Mouse (Mus musculus): Measurements from ENCODE around the gene Cog5. TPM values are rescaled to one million over a fixed set of nuclear protein-coding genes. Genes with fewer than 3 reads are reported as not detected.

The Cog5 gene
- total and polyA plus RNA-seq, 3 experiments, result 34.8 to 42.7 (median 39.3) TPM

GRCm38 (mm10) chr12:31876775-31877174 lies 222.1 kb downstream of the Cog5 start:
- Histone ChIP-seq H3K36me3 (replicated peaks in 1 of 2; ENCODE audit: control insufficient read depth in 1 of 2, insufficient read depth in 1 of 2, low read length in 1 of 2) (peaks cover 2 to 15% of the 10 kb centered on the region in 2 experiments), H3K79me2 (replicated peaks; ENCODE audit: control insufficient read depth, extremely low read depth, insufficient read depth, poor library complexity, severe bottlenecking) (no peaks in the 10 kb centered on the region), H3K4me1 (ENCODE audit: control insufficient read depth in 1 of 2, insufficient read depth in 2 of 2) (no peaks in the 10 kb centered on the region), H3K4me3 (replicated peaks in 1 of 3; ENCODE audit: low read depth in 2 of 3, low read length in 2 of 3, poor library complexity in 1 of 3) (no peak overlapping the region), H3K27ac (ENCODE audit: insufficient read depth, low read depth) (no peak overlapping the region), H3K9ac (ENCODE audit: insufficient read depth, low read depth) (no peak overlapping the region), H3K4me2 (ENCODE audit: insufficient read depth, low read depth, poor library complexity, severe bottlenecking) (no peak overlapping the region), H3K27me3 (replicated peaks) (no peaks in the 10 kb centered on the region), H3K9me3 (replicated peaks; ENCODE audit: low read length) (no peaks in the 10 kb centered on the region)
- in situ Hi-C loops (cut with MboI; ENCODE audit: low pct_ligation_motif_present, low pct_unique_long_range_greater_than_20kb, low sequenced_read_pairs) (no loop called here), dilution Hi-C loops (cut with MboI; ENCODE audit: extremely low pct_ligation_motif_present, extremely low pct_unique_long_range_greater_than_20kb, low sequenced_read_pairs) (no loop called here)
- no peak for DNase-seq (ENCODE audit: extremely low read depth)
- no peak for TF ChIP-seq ZC3H11A (IDR thresholded peaks at IDR 0.05; ENCODE audit: low read depth, low read length)

GRCm38 (mm10) chr12:31882736-31883135 lies 228.1 kb downstream of the Cog5 start:
- no peaks in the 10 kb centered on the region for H3K4me1 ChIP-seq (ENCODE audit: control insufficient read depth in 1 of 2, insufficient read depth in 2 of 2)
- no peak overlapping the region for H3K9ac ChIP-seq (ENCODE audit: insufficient read depth, low read depth)
- H3K79me2 ChIP-seq (replicated peaks; ENCODE audit: control insufficient read depth, extremely low read depth, insufficient read depth, poor library complexity, severe bottlenecking), result no peaks in the 10 kb centered on the region
- no peak overlapping the region for H3K27ac ChIP-seq (ENCODE audit: insufficient read depth, low read depth)
- in situ Hi-C loops (cut with MboI; ENCODE audit: low pct_ligation_motif_present, low pct_unique_long_range_greater_than_20kb, low sequenced_read_pairs), result no loop called here
- no peak for DNase-seq (ENCODE audit: extremely low read depth)
- H3K9me3 ChIP-seq (replicated peaks; ENCODE audit: low read length), result no peaks in the 10 kb centered on the region
- peaks cover 6 to 25% of the 10 kb centered on the region in 2 experiments for H3K36me3 ChIP-seq (replicated peaks in 1 of 2; ENCODE audit: control insufficient read depth in 1 of 2, insufficient read depth in 1 of 2, low read length in 1 of 2)
- TF ChIP-seq MEF2A (IDR thresholded peaks at IDR 0.05; ENCODE audit: borderline replicate concordance, low read depth, low read length) (no peak), ZKSCAN1 (IDR thresholded peaks at IDR 0.05; ENCODE audit: borderline replicate concordance, low read depth, low read length) (no peak), USF1 (IDR thresholded peaks at IDR 0.05; ENCODE audit: low read depth, low read length) (no peak), USF2 (conservative IDR thresholded peaks at IDR 0.05; ENCODE audit: low read depth, low read length) (no peak), ELF1 (IDR thresholded peaks at IDR 0.05; ENCODE audit: low read depth, low read length) (no peak)
- no peak overlapping the region for H3K4me3 ChIP-seq (replicated peaks in 1 of 3; ENCODE audit: low read depth in 2 of 3, low read length in 2 of 3, poor library complexity in 1 of 3)
- H3K27me3 ChIP-seq (replicated peaks), result no peaks in the 10 kb centered on the region
- dilution Hi-C loops (cut with MboI; ENCODE audit: extremely low pct_ligation_motif_present, extremely low pct_unique_long_range_greater_than_20kb, low sequenced_read_pairs), result no loop called here
- H3K4me2 ChIP-seq (ENCODE audit: insufficient read depth, low read depth, poor library complexity, severe bottlenecking), result no peak overlapping the region

DNA sequence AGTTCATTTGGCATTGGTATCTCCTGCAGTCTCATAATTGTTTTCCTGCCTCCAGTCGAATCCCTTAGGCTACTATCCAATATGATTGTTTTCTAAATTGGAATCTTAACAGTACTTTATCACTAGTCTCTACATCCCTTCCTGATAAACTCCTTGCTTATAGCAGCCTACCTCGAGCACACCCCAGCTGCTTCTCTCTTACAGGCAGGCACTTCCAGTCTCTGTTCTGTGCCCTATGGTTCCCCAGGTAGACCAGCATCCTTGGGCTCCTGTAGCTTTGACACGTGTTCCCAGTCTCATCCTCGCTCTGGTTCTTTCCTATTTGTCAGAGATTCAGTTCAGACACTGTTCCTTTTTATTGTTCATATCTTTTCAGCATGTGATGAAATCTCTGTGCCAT lies 229.7 kb downstream of the Cog5 start:
- H3K27ac ChIP-seq (ENCODE audit: insufficient read depth, low read depth), result no peak overlapping the region
- no peak for TF ChIP-seq MAZ (IDR thresholded peaks at IDR 0.05; ENCODE audit: low read depth, low read length)
- TF ChIP-seq GABPA (IDR thresholded peaks at IDR 0.05; ENCODE audit: insufficient replicate concordance, low read depth, low read length), result no peak
- TF ChIP-seq MAX (IDR thresholded peaks at IDR 0.05; ENCODE audit: low read length), result no peak
- no peak for TF ChIP-seq ZNF384 (IDR thresholded peaks at IDR 0.05; ENCODE audit: low read depth, low read length)
- no peak for TF ChIP-seq CHD1 (IDR thresholded peaks at IDR 0.05; ENCODE audit: low read depth, low read length)
- no peak for TF ChIP-seq TCF12 (IDR thresholded peaks at IDR 0.05; ENCODE audit: low read depth, low read length)
- H3K36me3 ChIP-seq (replicated peaks in 1 of 2; ENCODE audit: control insufficient read depth in 1 of 2, insufficient read depth in 1 of 2, low read length in 1 of 2), result peaks cover 15 to 36% of the 10 kb centered on the region in 2 experiments
- dilution Hi-C loops (cut with MboI; ENCODE audit: extremely low pct_ligation_motif_present, extremely low pct_unique_long_range_greater_than_20kb, low sequenced_read_pairs), result no loop called here
- H3K4me3 ChIP-seq (replicated peaks in 1 of 3; ENCODE audit: low read depth in 2 of 3, low read length in 2 of 3, poor library complexity in 1 of 3), result no peak overlapping the region
- no peaks in the 10 kb centered on the region for H3K4me1 ChIP-seq (ENCODE audit: control insufficient read depth in 1 of 2, insufficient read depth in 2 of 2)
- no peaks in the 10 kb centered on the region for H3K79me2 ChIP-seq (replicated peaks; ENCODE audit: control insufficient read depth, extremely low read depth, insufficient read depth, poor library complexity, severe bottlenecking)
- in situ Hi-C loops (cut with MboI; ENCODE audit: low pct_ligation_motif_present, low pct_unique_long_range_greater_than_20kb, low sequenced_read_pairs), result no loop called here
- H3K9me3 ChIP-seq (replicated peaks; ENCODE audit: low read length), result no peaks in the 10 kb centered on the region
- H3K9ac ChIP-seq (ENCODE audit: insufficient read depth, low read depth), result no peak overlapping the region
- H3K27me3 ChIP-seq (replicated peaks), result no peaks in the 10 kb centered on the region
- no peak overlapping the region for H3K4me2 ChIP-seq (ENCODE audit: insufficient read depth, low read depth, poor library complexity, severe bottlenecking)
- no peak for DNase-seq (ENCODE audit: extremely low read depth)

All from CH12.LX (cell line).